Mouse (Mus musculus): ENCODE measurements at regions not wholly inside any gene's neighbourhood (a gene's known extent, or its start where the extent isn't known, plus 50 kb on each side); places are given as distances from the start of the nearest gene placed in this dataset.

DNA sequence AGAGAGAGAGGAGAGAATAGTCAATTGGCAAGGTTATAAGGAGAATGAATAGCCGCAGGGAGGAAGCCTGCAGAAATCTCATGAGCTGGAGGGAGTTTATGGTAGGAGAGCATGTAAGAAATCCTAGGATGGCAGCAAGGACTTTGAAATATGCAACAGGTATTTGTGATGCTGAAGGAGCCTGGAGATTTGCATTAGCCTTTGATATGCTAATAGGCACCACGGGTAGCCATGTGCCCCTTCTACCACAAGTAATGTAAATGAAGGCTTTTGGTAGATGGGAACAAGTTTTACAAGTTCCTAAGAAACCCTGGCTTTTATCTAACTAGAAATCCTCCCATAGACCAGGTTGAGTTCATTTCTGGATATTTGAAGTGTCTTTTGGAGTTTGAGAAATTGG lies 871.2 kb downstream of the Defb40 start:
- Histone ChIP-seq H3K27ac (ENCODE audit: control insufficient read depth, insufficient read depth, low read depth, low read length, poor library complexity) (no peak overlapping the region), H3K4me1 (ENCODE audit: control insufficient read depth, insufficient read depth, low read length) (no peaks in the 10 kb centered on the region), H3K4me3 (replicated peaks; ENCODE audit: control insufficient read depth, low read depth, low read length) (no peak overlapping the region)
- TF ChIP-seq POLR2A (IDR thresholded peaks at IDR 0.05; ENCODE audit: borderline replicate concordance, control insufficient read depth, low read depth, low read length) (no peak), CTCF (IDR thresholded peaks at IDR 0.05; ENCODE audit: control insufficient read depth, insufficient read depth, low read length) (no peak)
- WGBS: 52% methylated on average over 2 of the region's 2 CpGs

GRCm38 (mm10) chr8:18065456-18065855 lies 912.6 kb downstream of the Defb40 start:
- H3K27ac ChIP-seq (ENCODE audit: control insufficient read depth, insufficient read depth, low read depth, low read length, poor library complexity): no peak overlapping the region
- no peak overlapping the region for H3K4me3 ChIP-seq (replicated peaks; ENCODE audit: control insufficient read depth, low read depth, low read length)
- H3K4me1 ChIP-seq (ENCODE audit: control insufficient read depth, insufficient read depth, low read length): no peaks in the 10 kb centered on the region
- 70% methylated on average over 3 of the region's 3 CpGs for WGBS
- no peak for TF ChIP-seq POLR2A (IDR thresholded peaks at IDR 0.05; ENCODE audit: borderline replicate concordance, control insufficient read depth, low read depth, low read length)
- no peak for TF ChIP-seq CTCF (IDR thresholded peaks at IDR 0.05; ENCODE audit: control insufficient read depth, insufficient read depth, low read length)

GRCm38 (mm10) chr8:18059526-18059925 lies 918.5 kb downstream of the Defb40 start:
- no peaks in the 10 kb centered on the region for H3K4me1 ChIP-seq (ENCODE audit: control insufficient read depth, insufficient read depth, low read length)
- TF ChIP-seq CTCF (IDR thresholded peaks at IDR 0.05; ENCODE audit: control insufficient read depth, insufficient read depth, low read length) (no peak), POLR2A (IDR thresholded peaks at IDR 0.05; ENCODE audit: borderline replicate concordance, control insufficient read depth, low read depth, low read length) (no peak)
- 63% methylated on average over 2 of the region's 2 CpGs for WGBS

GRCm38 (mm10) chr8:18021196-18021595 lies 956.9 kb downstream of the Defb40 start:
- no peak overlapping the region for H3K27ac ChIP-seq (ENCODE audit: control insufficient read depth, insufficient read depth, low read depth, low read length, poor library complexity)

More at GRCm38 (mm10) chr8:18059526-18059925, 918.5 kb downstream of the Defb40 start:
- Histone ChIP-seq H3K27ac (ENCODE audit: control insufficient read depth, insufficient read depth, low read depth, low read length, poor library complexity) (no peak overlapping the region), H3K4me3 (replicated peaks; ENCODE audit: control insufficient read depth, low read depth, low read length) (no peak overlapping the region)

DNA sequence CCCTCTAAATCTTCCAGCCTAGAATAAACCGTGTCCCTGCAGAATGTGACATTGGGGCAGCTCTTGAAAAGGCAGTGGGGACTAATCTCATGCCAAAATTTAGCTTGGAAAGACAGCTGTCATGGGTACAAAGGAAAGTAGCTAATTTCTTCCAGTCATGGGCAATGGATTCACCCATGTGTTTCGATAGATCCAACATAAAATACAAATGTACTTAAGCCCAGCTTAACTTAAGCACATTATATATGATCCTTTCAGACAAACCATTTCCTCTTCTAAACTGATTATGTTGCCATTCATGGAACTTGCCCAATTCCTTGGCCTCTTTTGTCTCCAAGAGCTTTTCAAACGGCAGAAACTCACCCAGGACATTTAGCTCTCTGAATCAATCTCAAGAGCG lies 970.5 kb downstream of the Defb40 start:
- no peaks in the 10 kb centered on the region for H3K4me1 ChIP-seq (ENCODE audit: control insufficient read depth, insufficient read depth, low read length)
- TF ChIP-seq CTCF (IDR thresholded peaks at IDR 0.05; ENCODE audit: control insufficient read depth, insufficient read depth, low read length) (no peak), POLR2A (IDR thresholded peaks at IDR 0.05; ENCODE audit: borderline replicate concordance, control insufficient read depth, low read depth, low read length) (no peak)
- H3K4me3 ChIP-seq (replicated peaks; ENCODE audit: control insufficient read depth, low read depth, low read length): no peak overlapping the region
- H3K27ac ChIP-seq (ENCODE audit: control insufficient read depth, insufficient read depth, low read depth, low read length, poor library complexity): no peak overlapping the region
- 71% methylated on average over 4 of the region's 4 CpGs for WGBS

More at GRCm38 (mm10) chr8:18021196-18021595, 956.9 kb downstream of the Defb40 start:
- TF ChIP-seq POLR2A (IDR thresholded peaks at IDR 0.05; ENCODE audit: borderline replicate concordance, control insufficient read depth, low read depth, low read length) (no peak), CTCF (IDR thresholded peaks at IDR 0.05; ENCODE audit: control insufficient read depth, insufficient read depth, low read length) (no peak)
- Histone ChIP-seq H3K4me3 (replicated peaks; ENCODE audit: control insufficient read depth, low read depth, low read length) (no peak overlapping the region), H3K4me1 (ENCODE audit: control insufficient read depth, insufficient read depth, low read length) (no peaks in the 10 kb centered on the region)
- WGBS: 64% methylated on average over 2 of the region's 2 CpGs

DNA sequence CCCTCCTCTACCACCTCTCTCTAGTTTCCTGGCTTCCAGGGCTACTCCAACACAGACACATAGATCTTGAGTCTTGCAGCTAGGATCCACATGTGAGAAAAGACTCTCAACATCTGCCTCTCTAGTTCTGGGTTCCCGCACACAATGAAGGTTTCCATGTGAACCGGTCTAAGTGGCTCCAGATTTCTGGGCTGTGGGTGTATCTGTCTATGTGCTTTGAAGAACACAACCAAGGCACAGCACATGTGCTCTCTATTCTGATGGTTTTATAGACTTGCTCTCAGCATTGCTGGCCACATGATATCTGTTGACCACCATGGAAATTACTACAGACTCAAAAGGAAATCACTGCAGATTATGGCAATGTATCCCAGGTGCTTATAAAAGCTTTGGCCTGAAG lies 972.4 kb downstream of the Defb40 start:
- no peaks in the 10 kb centered on the region for H3K4me1 ChIP-seq (ENCODE audit: control insufficient read depth, insufficient read depth, low read length)
- WGBS: 89% methylated on average over 2 of the region's 2 CpGs
- TF ChIP-seq CTCF (IDR thresholded peaks at IDR 0.05; ENCODE audit: control insufficient read depth, insufficient read depth, low read length) (no peak), POLR2A (IDR thresholded peaks at IDR 0.05; ENCODE audit: borderline replicate concordance, control insufficient read depth, low read depth, low read length) (no peak)
- H3K27ac ChIP-seq (ENCODE audit: control insufficient read depth, insufficient read depth, low read depth, low read length, poor library complexity): no peak overlapping the region
- H3K4me3 ChIP-seq (replicated peaks; ENCODE audit: control insufficient read depth, low read depth, low read length): no peak overlapping the region

GRCm38 (mm10) chr8:18000750-18001149 lies 977.3 kb downstream of the Defb40 start:
- no peak overlapping the region for H3K27ac ChIP-seq (ENCODE audit: control insufficient read depth, insufficient read depth, low read depth, low read length, poor library complexity)
- H3K4me1 ChIP-seq (ENCODE audit: control insufficient read depth, insufficient read depth, low read length): no peaks in the 10 kb centered on the region
- TF ChIP-seq POLR2A (IDR thresholded peaks at IDR 0.05; ENCODE audit: borderline replicate concordance, control insufficient read depth, low read depth, low read length) (no peak), CTCF (IDR thresholded peaks at IDR 0.05; ENCODE audit: control insufficient read depth, insufficient read depth, low read length) (no peak)
- no peak overlapping the region for H3K4me3 ChIP-seq (replicated peaks; ENCODE audit: control insufficient read depth, low read depth, low read length)
- 73% methylated on average over 5 of the region's 5 CpGs for WGBS

- WGBS: 59% methylated on average over 1 of the region's 1 CpGs
These were observed 993.3 kb downstream of the Defb40 start for GRCm38 (mm10) chr8:17984779-17985178.

DNA sequence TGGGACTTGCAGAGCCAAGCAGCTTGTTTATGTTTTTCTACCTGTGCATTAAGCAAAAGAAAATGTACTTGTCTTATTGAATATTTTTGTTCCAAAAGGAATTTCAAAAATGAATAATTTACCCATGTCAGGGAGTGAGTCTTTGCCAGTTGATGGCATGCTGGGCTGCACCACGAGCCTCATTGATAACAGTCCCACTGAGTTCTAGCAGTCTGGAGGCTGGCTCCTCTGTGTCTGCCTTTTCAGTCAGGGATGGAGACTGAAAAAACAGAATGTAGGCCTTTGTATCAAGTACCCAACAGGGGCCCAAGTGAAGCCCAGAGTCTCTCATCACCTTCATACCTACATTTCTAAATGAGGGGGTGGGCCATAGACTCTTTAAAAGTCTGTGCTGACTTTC lies 1029.2 kb downstream of the Defb40 start:
- H3K4me1 ChIP-seq (ENCODE audit: control insufficient read depth, insufficient read depth, low read length): no peaks in the 10 kb centered on the region

More at GRCm38 (mm10) chr8:17984779-17985178, 993.3 kb downstream of the Defb40 start:
- TF ChIP-seq CTCF (IDR thresholded peaks at IDR 0.05; ENCODE audit: control insufficient read depth, insufficient read depth, low read length): no peak
- Histone ChIP-seq H3K27ac (ENCODE audit: control insufficient read depth, insufficient read depth, low read depth, low read length, poor library complexity) (no peak overlapping the region), H3K4me1 (ENCODE audit: control insufficient read depth, insufficient read depth, low read length) (no peaks in the 10 kb centered on the region), H3K4me3 (replicated peaks; ENCODE audit: control insufficient read depth, low read depth, low read length) (no peak overlapping the region)

More for the DNA sequence above, 1029.2 kb downstream of the Defb40 start:
- TF ChIP-seq CTCF (IDR thresholded peaks at IDR 0.05; ENCODE audit: control insufficient read depth, insufficient read depth, low read length): no peak
- no peak for TF ChIP-seq POLR2A (IDR thresholded peaks at IDR 0.05; ENCODE audit: borderline replicate concordance, control insufficient read depth, low read depth, low read length)
- no peak overlapping the region for H3K27ac ChIP-seq (ENCODE audit: control insufficient read depth, insufficient read depth, low read depth, low read length, poor library complexity)
- no peak overlapping the region for H3K4me3 ChIP-seq (replicated peaks; ENCODE audit: control insufficient read depth, low read depth, low read length)
- 80% methylated on average over 1 of the region's 1 CpGs for WGBS
